Mouse (Mus musculus) liver, adult 2 months (tissue): ENCODE results near the gene Cfap54.

Experiments
- CTCF ChIP-seq: fragments of 200-500 bp; IDR thresholded peaks from 2 replicates; pipeline ENCODE4 v1.5.1; 2011; ENCODE audit warnings: low read depth, low read length, control low read depth
- POLR2A ChIP-seq: fragments of 200-500 bp; IDR thresholded peaks from 2 replicates; pipeline ENCODE4 v1.6.1; 2011; ENCODE audit warnings: low read length, control low read depth; ENCODE audit not compliant: insufficient read depth; ENCODE audit errors: extremely low read depth

DNA sequence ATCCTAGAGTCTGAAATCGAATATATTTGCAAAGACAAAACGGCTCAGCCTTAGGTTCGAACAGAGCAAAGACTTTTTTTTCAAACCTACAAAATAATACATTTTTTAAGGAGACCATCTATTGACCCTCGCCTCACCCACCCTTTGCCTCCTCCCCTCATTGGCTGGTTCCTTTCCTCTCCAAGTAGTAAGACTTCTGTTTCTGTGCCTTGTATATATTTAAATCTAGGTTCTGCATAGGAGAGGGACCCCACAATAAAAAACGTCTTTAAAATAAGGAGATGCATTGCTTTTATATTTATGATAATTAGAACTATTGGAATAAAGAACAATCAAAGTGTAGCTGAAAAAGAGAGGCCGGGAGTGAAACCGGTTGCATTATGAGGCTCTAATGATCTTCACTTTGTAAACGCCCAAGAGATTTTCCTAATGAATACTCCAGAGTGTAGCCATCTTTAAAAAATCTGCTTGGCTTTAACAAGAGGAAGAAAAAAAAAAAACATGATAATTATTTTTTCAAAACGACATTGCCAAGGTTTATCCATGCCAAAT lies 48.6 kb upstream of the Cfap54 start:
- no peak for TF ChIP-seq CTCF
- TF ChIP-seq POLR2A: no peak
